Mouse (Mus musculus): ENCODE results near the gene Nr2f6. TPM values are rescaled to one million over a fixed set of nuclear protein-coding genes. Genes with fewer than 3 reads are reported as not detected.

Nr2f6 gene
- total and polyA plus RNA-seq, 3 experiments = 11.8 to 25.2 (median 14.2) TPM

- Histone ChIP-seq H3K4me2 (ENCODE audit: insufficient read depth, low read depth, poor library complexity, severe bottlenecking) (peak overlapping the region; percentile 53), H3K79me2 (replicated peaks; ENCODE audit: control insufficient read depth, extremely low read depth, insufficient read depth, poor library complexity, severe bottlenecking) (no peaks in the 10 kb centered on the region), H3K9me3 (replicated peaks; ENCODE audit: low read length) (no peaks in the 10 kb centered on the region), H3K27me3 (replicated peaks) (no peaks in the 10 kb centered on the region), H3K4me3 (replicated peaks in 1 of 3; ENCODE audit: low read depth in 2 of 3, low read length in 2 of 3, poor library complexity in 1 of 3) (no peak overlapping the region), H3K36me3 (replicated peaks in 1 of 2; ENCODE audit: control insufficient read depth in 1 of 2, insufficient read depth in 1 of 2, low read length in 1 of 2) (peaks cover 11 to 32% of the 10 kb centered on the region in 2 experiments), H3K9ac (ENCODE audit: insufficient read depth, low read depth) (no peak overlapping the region), H3K4me1 (ENCODE audit: control insufficient read depth in 1 of 2, insufficient read depth in 2 of 2) (peaks cover 18 to 45% of the 10 kb centered on the region in 2 experiments), H3K27ac (ENCODE audit: insufficient read depth, low read depth) (no peak overlapping the region)
- DNase-seq (ENCODE audit: extremely low read depth) = no peak
- in situ Hi-C loops (cut with MboI; ENCODE audit: low pct_ligation_motif_present, low pct_unique_long_range_greater_than_20kb, low sequenced_read_pairs) (no loop called here), dilution Hi-C loops (cut with MboI; ENCODE audit: extremely low pct_ligation_motif_present, extremely low pct_unique_long_range_greater_than_20kb, low sequenced_read_pairs) (no loop called here)
- TF ChIP-seq MAFK (IDR thresholded peaks at IDR 0.05; ENCODE audit: insufficient replicate concordance, low read length) (no peak), RAD21 (IDR thresholded peaks at IDR 0.05; ENCODE audit: low read depth, low read length) (no peak), ZKSCAN1 (IDR thresholded peaks at IDR 0.05; ENCODE audit: borderline replicate concordance, low read depth, low read length) (no peak), MAX (IDR thresholded peaks at IDR 0.05; ENCODE audit: low read length) (no peak), NRF1 (IDR thresholded peaks at IDR 0.05; ENCODE audit: low read depth, low read length) (no peak), EP300 (IDR thresholded peaks at IDR 0.05; ENCODE audit: low read length) (no peak), SIN3A (IDR thresholded peaks at IDR 0.05; ENCODE audit: low read length) (no peak), JUN (IDR thresholded peaks at IDR 0.05; ENCODE audit: insufficient read depth, low read depth, low read length) (no peak), HCFC1 (IDR thresholded peaks at IDR 0.05; ENCODE audit: low read depth, low read length) (no peak), POLR2AphosphoS2 (IDR thresholded peaks at IDR 0.05; ENCODE audit: low read depth, low read length) (no peak), NELFE (IDR thresholded peaks at IDR 0.05; ENCODE audit: low read depth, low read length) (no peak), POLR2A (IDR thresholded peaks at IDR 0.05; ENCODE audit: low read depth, low read length) (no peak), ZNF384 (IDR thresholded peaks at IDR 0.05; ENCODE audit: low read depth, low read length) (no peak), KAT2A (IDR thresholded peaks at IDR 0.05; ENCODE audit: insufficient replicate concordance, low read length) (no peak)
Measured at GRCm38 (mm10) chr8:71368366-71368765, 13.4 kb downstream of the Nr2f6 start.

- peak overlapping the region; percentile 69 to 79 (median 74) for H3K4me3 ChIP-seq (replicated peaks in 1 of 3; ENCODE audit: low read depth in 2 of 3, low read length in 2 of 3, poor library complexity in 1 of 3)
- H3K27me3 ChIP-seq (replicated peaks) = no peaks in the 10 kb centered on the region
- H3K27ac ChIP-seq (ENCODE audit: insufficient read depth, low read depth) = peak overlapping the region; percentile 87
- peak overlapping the region; percentile 53 for H3K4me2 ChIP-seq (ENCODE audit: insufficient read depth, low read depth, poor library complexity, severe bottlenecking)
- TF ChIP-seq MAFK (IDR thresholded peaks at IDR 0.05; ENCODE audit: insufficient replicate concordance, low read length) (no peak), RAD21 (IDR thresholded peaks at IDR 0.05; ENCODE audit: low read depth, low read length) (no peak), CTCF (conservative IDR thresholded peaks at IDR 0.05 in 1 of 2, IDR thresholded peaks at IDR 0.05 in 1 of 2; ENCODE audit: low read depth in 2 of 2, low read length in 2 of 2) (no peak)
- no peaks in the 10 kb centered on the region for H3K9me3 ChIP-seq (replicated peaks; ENCODE audit: low read length)
- dilution Hi-C loops (cut with MboI; ENCODE audit: extremely low pct_ligation_motif_present, extremely low pct_unique_long_range_greater_than_20kb, low sequenced_read_pairs) (no loop called here), in situ Hi-C loops (cut with MboI; ENCODE audit: low pct_ligation_motif_present, low pct_unique_long_range_greater_than_20kb, low sequenced_read_pairs) (no loop called here)
- H3K9ac ChIP-seq (ENCODE audit: insufficient read depth, low read depth) = peak overlapping the region; percentile 79
- no peak for DNase-seq (ENCODE audit: extremely low read depth)
- no peaks in the 10 kb centered on the region for H3K79me2 ChIP-seq (replicated peaks; ENCODE audit: control insufficient read depth, extremely low read depth, insufficient read depth, poor library complexity, severe bottlenecking)
- peaks cover 11 to 28% of the 10 kb centered on the region in 2 experiments for H3K36me3 ChIP-seq (replicated peaks in 1 of 2; ENCODE audit: control insufficient read depth in 1 of 2, insufficient read depth in 1 of 2, low read length in 1 of 2)
- H3K4me1 ChIP-seq (ENCODE audit: control insufficient read depth in 1 of 2, insufficient read depth in 2 of 2) = peaks cover 18 to 41% of the 10 kb centered on the region in 2 experiments
Measured at GRCm38 (mm10) chr8:71367529-71368176, 14.1 kb downstream of the Nr2f6 start.
